Mouse (Mus musculus) bone marrow macrophage, adult 2 months (primary cell): ENCODE data around the gene Dpep3.

ENCODE experiments used
- CTCF ChIP-seq: IDR thresholded peaks from 2 replicates; pipeline ENCODE4 v1.5.1; 2012; ENCODE audit warnings: low read depth, mild to moderate bottlenecking, low read length, moderate library complexity
- POLR2A ChIP-seq: IDR thresholded peaks from 2 replicates; pipeline ENCODE4 v1.6.1; 2012; ENCODE audit warnings: mild to moderate bottlenecking, low read depth, low read length, borderline replicate concordance

- TF ChIP-seq CTCF (no peak), POLR2A (no peak)
These were observed 9.3 kb upstream of the Dpep3 start for GRCm38 (mm10) chr8:105988546-105988945.
